Mouse (Mus musculus) hindbrain, postnatal 0 days (tissue): ENCODE data around the gene Adarb2. TPM values are rescaled to one million over a fixed set of nuclear protein-coding genes. Genes with fewer than 3 reads are reported as not detected.

Source experiments
- ATAC-seq: fragments of 200-750 bp; cut with Nextera tagmentation; 2 replicates; pipeline ENCODE4 v1.8.0; 2017; ENCODE audit warnings: mild to moderate bottlenecking, moderate TSS enrichment, moderate library complexity
- DNase-seq: peaks from one replicate; pipeline ENCODE4 v3.0.0-alpha.2; 2015; ENCODE audit warnings: low spot score
- H3K27ac ChIP-seq: fragments of 300-500 bp; sonication (generic); 2 replicates; pipeline ENCODE4 v1.5.1; 2014; ENCODE audit warnings: mild to moderate bottlenecking
- H3K27me3 ChIP-seq: fragments of 300-500 bp; sonication (generic); 2 replicates; pipeline ENCODE4 v1.6.1; 2014; ENCODE audit warnings: low read length, mixed read lengths; ENCODE audit not compliant: insufficient read depth
- H3K36me3 ChIP-seq: fragments of 300-500 bp; sonication (generic); 2 replicates; pipeline ENCODE4 v1.6.1; 2014; ENCODE audit warnings: low read length, mixed read lengths; ENCODE audit not compliant: insufficient read depth
- H3K4me1 ChIP-seq: fragments of 300-500 bp; sonication (generic); 2 replicates; pipeline ENCODE4 v1.6.1; 2014; ENCODE audit warnings: antibody characterized with exemption, low read length, mixed read lengths; ENCODE audit not compliant: insufficient read depth
- H3K4me2 ChIP-seq: fragments of 300-500 bp; sonication (generic); 2 replicates; pipeline ENCODE4 v1.6.1; 2014; ENCODE audit warnings: low read depth, mild to moderate bottlenecking, low read length, moderate library complexity, mixed read lengths
- H3K4me3 ChIP-seq: fragments of 300-500 bp; sonication (generic); 2 replicates; pipeline ENCODE4 v1.5.1; 2014; ENCODE audit warnings: low read length
- H3K9ac ChIP-seq: fragments of 300-500 bp; sonication (generic); replicated peaks from 2 replicates; pipeline ENCODE4 v1.6.1; 2014; ENCODE audit warnings: mild to moderate bottlenecking, low read length, moderate library complexity, mixed read lengths
- H3K9me3 ChIP-seq: fragments of 300-500 bp; sonication (generic); 2 replicates; pipeline ENCODE4 v1.6.1; 2016; ENCODE audit warnings: low read length, mixed read lengths
- CTCF ChIP-seq: IDR thresholded peaks from 2 replicates; pipeline ENCODE4 v1.5.1; 2016; ENCODE audit warnings: antibody characterized with exemption, control low read depth, low read depth
- WGBS: fragments of 180-500 bp; shearing (Covaris S2); extraction: QIAGEN DNeasy Blood & Tissue Kit; methylation state at CpG from one replicate; pipeline ENCODE4 v1.1.7; 2014; 5-methylcytosine and 5-hydroxymethylcytosine counted together
- polyA plus RNA-seq: library from polyadenylated mRNA; unstranded; fragments of >200 nt; fragmentation: Nextera tagmentation; extraction: Ambion mirVana; gene quantifications from 2 replicates; pipeline ENCODE4 v1.2.1, GENCODE M21; 2015
- total RNA-seq: library from RNA; depleted of rRNA; stranded (reverse); fragments of >200 nt; gene quantifications from 2 replicates; pipeline ENCODE4 v1.2.3, GENCODE M21; 2014

The Adarb2 gene
- total and polyA plus RNA-seq, 2 experiments from 2014 or later, result 13.5 to 33.8 TPM

DNA sequence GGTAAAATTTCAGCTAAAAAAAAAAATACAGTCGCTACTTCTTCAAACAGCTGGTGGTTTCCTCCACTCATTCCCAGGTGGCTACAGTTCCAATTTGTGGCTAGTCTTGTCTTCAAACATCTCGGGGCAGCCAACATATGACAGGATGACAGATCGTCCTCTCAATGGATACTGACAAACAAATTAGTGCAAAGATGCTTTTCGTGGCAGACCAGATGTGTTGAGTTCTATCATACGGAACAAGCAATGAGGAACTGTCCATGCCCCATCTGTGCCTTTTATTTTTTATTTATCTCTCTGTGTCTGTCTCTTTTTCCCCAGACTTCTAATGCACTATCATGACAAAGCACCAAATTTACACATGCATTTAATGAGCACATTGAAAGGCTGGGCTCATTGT is 316.5 kb downstream of the Adarb2 start:
- no peak for TF ChIP-seq CTCF
- Histone ChIP-seq H3K4me1 (no peaks in the 10 kb centered on the region), H3K27me3 (no peaks in the 10 kb centered on the region), H3K27ac (no peak overlapping the region), H3K4me3 (no peak overlapping the region), H3K9ac (no peak overlapping the region), H3K9me3 (no peaks in the 10 kb centered on the region), H3K36me3 (no peaks in the 10 kb centered on the region), H3K4me2 (no peak overlapping the region)
- ATAC-seq, result peak; percentile 21; the same call in 1 of the 2 replicates
- DNase-seq, result peak; percentile 40
- WGBS, result 59% methylated on average over 5 of the region's 5 CpGs

DNA sequence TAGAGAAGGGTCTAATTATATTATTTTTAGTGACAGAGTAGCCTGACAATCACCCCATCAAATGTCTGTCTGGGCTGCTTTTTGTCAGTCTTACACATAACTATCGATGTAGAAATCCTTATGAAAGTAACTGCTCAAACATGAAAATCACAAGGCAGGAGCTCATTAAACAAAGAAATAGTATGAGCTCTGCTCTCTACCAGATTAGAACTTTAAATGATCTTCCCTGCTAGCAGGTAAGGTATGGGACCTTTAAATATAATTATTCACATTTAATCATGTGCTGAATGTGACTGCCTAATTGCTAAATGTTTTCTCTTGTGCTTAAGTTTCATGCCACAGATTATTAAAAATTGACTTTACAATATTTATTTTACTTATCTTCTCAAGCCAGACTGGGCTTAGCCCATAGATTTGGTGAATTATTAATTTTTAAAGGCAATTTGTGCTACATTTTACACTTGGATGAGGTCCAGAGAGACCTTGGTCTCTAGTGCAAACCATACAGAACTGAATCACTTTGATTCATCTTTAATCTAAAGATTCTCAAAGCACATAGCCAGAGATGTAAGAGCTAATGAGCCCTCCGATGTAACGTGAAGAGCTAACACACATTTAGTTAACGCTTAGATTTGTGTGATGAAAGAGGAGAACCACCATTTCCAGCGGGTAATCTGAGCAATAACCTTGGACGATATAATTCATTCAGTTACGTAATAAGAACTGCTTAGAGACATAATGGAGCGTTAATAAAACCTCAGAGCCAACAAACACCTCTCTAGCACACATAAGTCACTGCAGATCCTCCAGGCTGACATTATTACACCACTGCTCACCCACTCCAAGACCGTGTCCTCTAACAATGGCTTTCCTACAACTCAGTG is 323.3 kb downstream of the Adarb2 start:
- TF ChIP-seq CTCF, result no peak
- no peaks in the 10 kb centered on the region for H3K9me3 ChIP-seq
- 66% methylated on average over 9 of the region's 9 CpGs for whole genome bisulfite sequencing
- ATAC-seq (no peak), DNase-seq (no peak)
- H3K36me3 ChIP-seq, result no peaks in the 10 kb centered on the region
- H3K4me2 ChIP-seq, result no peak overlapping the region
- H3K27me3 ChIP-seq, result no peaks in the 10 kb centered on the region
- no peaks in the 10 kb centered on the region for H3K4me1 ChIP-seq
- no peak overlapping the region for H3K9ac ChIP-seq
- H3K4me3 ChIP-seq, result no peak overlapping the region
- no peak overlapping the region for H3K27ac ChIP-seq

DNA sequence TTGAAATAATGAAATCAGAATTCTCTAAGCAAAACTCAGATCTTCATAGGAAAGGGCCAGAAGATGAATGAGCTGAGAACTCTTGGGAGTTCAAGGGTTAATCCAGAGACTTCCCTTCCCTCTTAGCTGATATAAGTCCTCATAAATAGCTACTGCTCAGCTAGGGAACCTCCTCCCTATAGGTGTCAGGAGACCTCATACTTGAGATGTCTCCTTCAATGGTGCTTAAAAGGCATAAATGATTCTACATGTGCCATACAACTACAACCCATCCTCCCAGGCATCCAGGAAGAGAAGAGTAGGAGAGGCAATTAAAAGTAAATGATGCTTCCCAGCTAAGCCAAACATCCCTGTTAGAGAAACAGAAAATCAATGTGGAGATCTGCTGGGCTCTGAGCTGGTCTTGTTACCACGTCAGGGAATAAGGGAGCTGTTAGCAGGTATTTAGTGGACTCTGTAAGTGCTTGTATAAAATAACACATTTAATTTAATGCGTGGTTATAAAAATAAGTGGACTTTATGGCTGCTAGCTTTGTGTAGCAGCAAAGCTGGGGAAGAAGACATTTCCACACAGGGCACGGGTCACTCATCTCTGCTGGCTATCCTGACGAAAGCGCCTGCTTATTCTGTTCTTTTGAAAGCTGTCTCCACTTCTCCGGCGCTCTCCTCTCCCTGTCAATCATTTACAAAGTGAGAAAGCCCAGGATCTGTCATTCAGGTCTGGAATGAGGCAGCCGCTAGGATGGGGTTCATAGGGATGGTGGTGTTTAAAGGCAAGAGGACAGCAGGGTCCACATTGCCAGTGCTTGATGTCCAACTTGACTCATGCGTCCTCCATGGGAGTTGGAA is 331.8 kb downstream of the Adarb2 start:
- 78% methylated on average over 9 of the region's 9 CpGs for WGBS
- Histone ChIP-seq H3K36me3 (no peaks in the 10 kb centered on the region), H3K9me3 (no peaks in the 10 kb centered on the region), H3K4me1 (no peaks in the 10 kb centered on the region), H3K27me3 (no peaks in the 10 kb centered on the region), H3K27ac (no peak overlapping the region), H3K9ac (no peak overlapping the region), H3K4me3 (no peak overlapping the region), H3K4me2 (no peak overlapping the region)
- TF ChIP-seq CTCF, result no peak
- DNase-seq (no peak), ATAC-seq (no peak)

DNA sequence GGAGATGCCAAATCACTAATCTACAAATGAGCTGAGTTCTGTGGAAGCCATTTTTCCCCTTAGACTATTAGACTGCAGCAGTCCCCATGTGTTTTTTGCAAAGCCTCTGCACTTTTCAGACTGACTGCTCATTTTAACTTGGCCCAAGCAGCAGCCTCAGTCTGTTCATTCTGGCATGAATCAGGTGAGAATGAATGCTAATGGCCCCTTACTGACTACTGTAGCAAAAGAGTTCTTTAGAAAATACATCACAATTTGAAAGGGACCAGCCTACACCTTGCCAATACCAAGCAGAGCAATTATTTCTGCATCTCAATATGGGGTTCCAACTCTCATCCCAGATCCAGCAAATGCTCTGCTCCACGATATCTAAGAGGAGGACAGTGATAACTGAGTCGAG is 335.8 kb downstream of the Adarb2 start:
- Histone ChIP-seq H3K27me3 (no peaks in the 10 kb centered on the region), H3K4me3 (no peak overlapping the region), H3K9ac (no peak overlapping the region), H3K27ac (no peak overlapping the region), H3K9me3 (no peaks in the 10 kb centered on the region), H3K4me2 (no peak overlapping the region), H3K36me3 (no peaks in the 10 kb centered on the region), H3K4me1 (no peaks in the 10 kb centered on the region)
- TF ChIP-seq CTCF, result no peak
- WGBS, result 89% methylated on average over 2 of the region's 2 CpGs
- ATAC-seq (no peak), DNase-seq (no peak)

DNA sequence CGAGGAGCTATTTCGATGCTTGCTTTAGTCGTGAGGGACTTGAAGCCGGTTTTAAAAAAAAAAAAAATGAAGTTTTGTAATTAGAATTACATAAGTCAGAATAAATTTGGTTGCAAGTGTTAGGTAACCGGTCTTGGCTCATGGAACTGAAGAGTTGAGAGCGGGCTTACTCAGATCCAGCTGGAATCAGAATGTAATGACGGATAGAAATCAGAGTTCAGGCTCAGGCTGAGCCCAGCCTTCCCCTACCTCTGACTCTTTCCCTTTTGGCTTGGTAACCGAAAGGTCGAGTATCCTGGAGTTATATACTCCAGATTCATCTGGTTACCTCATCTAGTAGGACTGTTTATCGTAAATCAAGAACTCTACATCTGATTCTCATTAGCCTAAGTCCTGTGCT is 336.2 kb downstream of the Adarb2 start:
- no peak for TF ChIP-seq CTCF
- DNase-seq (no peak), ATAC-seq (no peak)
- Histone ChIP-seq H3K27ac (no peak overlapping the region), H3K36me3 (no peaks in the 10 kb centered on the region), H3K27me3 (no peaks in the 10 kb centered on the region), H3K9ac (no peak overlapping the region), H3K4me1 (no peaks in the 10 kb centered on the region), H3K4me3 (no peak overlapping the region), H3K4me2 (no peak overlapping the region), H3K9me3 (no peaks in the 10 kb centered on the region)
- WGBS, result 89% methylated on average over 10 of the region's 10 CpGs

DNA sequence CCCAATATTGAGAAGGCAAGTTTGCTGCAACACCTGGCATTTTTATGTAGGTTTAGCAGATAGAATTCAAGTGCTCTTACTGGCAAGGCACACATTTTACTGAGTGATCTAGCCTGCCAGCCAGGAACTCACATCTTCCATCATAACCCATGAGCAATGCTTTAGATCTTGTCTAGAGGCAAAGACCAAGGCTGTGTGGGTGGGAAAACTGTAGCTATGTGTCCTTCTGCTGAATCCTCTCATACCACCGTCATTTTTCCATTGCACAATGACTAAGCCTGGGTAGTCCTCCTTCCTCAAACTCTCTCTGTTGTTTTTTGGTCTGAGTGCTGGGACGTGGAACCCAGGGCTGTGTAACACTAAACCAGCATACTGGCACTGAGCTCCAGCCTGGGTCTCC is 340.0 kb downstream of the Adarb2 start:
- Histone ChIP-seq H3K4me1 (no peaks in the 10 kb centered on the region), H3K36me3 (no peaks in the 10 kb centered on the region), H3K9me3 (no peaks in the 10 kb centered on the region), H3K4me3 (no peak overlapping the region), H3K4me2 (no peak overlapping the region), H3K9ac (no peak overlapping the region), H3K27ac (no peak overlapping the region), H3K27me3 (no peaks in the 10 kb centered on the region)
- no peak for TF ChIP-seq CTCF
- ATAC-seq (no peak), DNase-seq (no peak)
- WGBS, result 84% methylated on average over 2 of the region's 2 CpGs

DNA sequence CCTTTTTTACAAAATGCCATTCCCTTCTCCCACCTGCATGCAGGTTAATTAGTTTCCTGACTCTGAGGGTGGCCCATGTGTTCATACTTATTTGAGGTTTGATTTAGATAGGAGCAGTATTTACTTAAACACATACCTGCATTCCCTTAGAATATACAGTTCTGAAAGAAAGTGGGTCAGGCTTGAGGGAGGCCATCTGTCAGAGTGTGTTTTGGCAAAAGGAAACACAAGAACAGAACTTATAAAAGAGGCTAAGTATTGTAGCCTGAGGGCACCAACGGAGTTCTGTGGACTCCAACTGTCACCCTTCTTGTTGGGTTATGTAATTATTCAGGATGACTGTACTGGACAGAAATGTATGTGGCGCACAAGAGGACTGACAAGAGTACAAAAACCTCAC is 349.6 kb downstream of the Adarb2 start:
- H3K4me1 ChIP-seq, result no peaks in the 10 kb centered on the region
- no peak for TF ChIP-seq CTCF
- ATAC-seq, result no peak
- 67% methylated on average over 2 of the region's 2 CpGs for WGBS
- no peaks in the 10 kb centered on the region for H3K36me3 ChIP-seq
- H3K4me2 ChIP-seq, result no peak overlapping the region
- no peak overlapping the region for H3K27ac ChIP-seq
- DNase-seq, result no peak
- H3K9ac ChIP-seq, result no peak overlapping the region
- H3K4me3 ChIP-seq, result no peak overlapping the region
- H3K27me3 ChIP-seq, result no peaks in the 10 kb centered on the region
- no peaks in the 10 kb centered on the region for H3K9me3 ChIP-seq
